ENCODE assay signal across 8 mouse cellular contexts in the genomic region with DNA sequence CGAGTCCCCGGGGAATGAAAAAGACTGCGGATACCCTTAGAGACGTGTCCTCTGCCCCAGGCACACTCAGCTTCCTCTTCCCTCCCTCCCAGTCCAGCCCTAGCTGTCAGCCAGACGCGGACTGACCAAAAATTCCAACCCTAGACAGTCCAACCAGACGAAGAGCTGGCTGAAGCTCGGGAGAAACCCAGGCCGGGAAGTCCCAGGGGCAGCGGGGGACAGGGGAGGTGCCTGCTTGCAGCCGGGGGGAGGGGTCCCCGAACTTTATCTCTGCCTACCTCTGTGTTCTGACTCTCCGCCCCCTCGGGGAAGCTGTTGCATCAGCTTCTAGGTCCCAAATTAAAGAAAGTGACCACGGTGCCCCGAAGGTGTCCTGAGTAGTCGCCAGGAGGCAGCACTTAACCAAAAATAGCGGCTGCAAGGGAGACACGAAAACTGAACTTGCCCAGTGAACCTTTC. TPM values are rescaled to one million over a fixed set of nuclear protein-coding genes. Genes with fewer than 3 reads are reported as not detected.
DNase-seq lines count a peak whose midpoint lies in the region; ATAC-seq and TF ChIP-seq lines count a peak whose summit lies in the region.

A gene (minus strand): TSS at position 158 of the 459 bp plus-strand sequence.

- H3K9me3 ChIP-seq in hindbrain, embryonic 13.5 days = no peaks in the 10 kb centered on the region
- no peaks in the 10 kb centered on the region for H3K9me3 ChIP-seq in lung, embryonic 15.5 days
- no peaks in the 10 kb centered on the region for H3K9me3 ChIP-seq in stomach, postnatal 0 days (ENCODE audit: control insufficient read depth, low read length)

- DNase-seq in kidney, adult 2 months = peak; percentile 57
- no peak for DNase-seq in kidney, adult 11 months
- DNase-seq in c-Kit-positive CD71-positive TER-119-positive erythroid progenitor cells, embryonic 14.5 days (ENCODE audit: low spot score) = peak; percentile 76
- peak; percentile 31 for DNase-seq in stomach, postnatal 0 days (ENCODE audit: low spot score)
- no peak for DNase-seq in right cerebral cortex, adult 2 months (ENCODE audit: low spot score in 2 of 2)
- no peak for DNase-seq in right cerebral cortex, postnatal 14 days

- no peak within 1 kb of the TSS for H3K4me3 ChIP-seq in kidney, adult 2 months (ENCODE audit: insufficient read depth, low read depth, low read length)
- H3K4me3 ChIP-seq in hindbrain, embryonic 13.5 days = 0 out of 2 replicates have a peak within 1 kb of the TSS, but pooled peaks have one; percentile 8
- 0 out of 2 replicates have a peak within 1 kb of the TSS, but pooled peaks have one; percentile 14 for H3K4me3 ChIP-seq in lung, embryonic 15.5 days
- H3K4me3 ChIP-seq in stomach, postnatal 0 days (ENCODE audit: low read depth, low read length) = no peak within 1 kb of the TSS

- no peaks in the 10 kb centered on the region for H3K27me3 ChIP-seq in kidney, adult 2 months (replicated peaks; ENCODE audit: control insufficient read depth, insufficient read depth, low read length)
- peaks cover 47% of the 10 kb centered on the region for H3K27me3 ChIP-seq in hindbrain, embryonic 13.5 days
- no peaks in the 10 kb centered on the region for H3K27me3 ChIP-seq in lung, embryonic 15.5 days
- H3K27me3 ChIP-seq in stomach, postnatal 0 days (ENCODE audit: control insufficient read depth, insufficient read depth, low read length) = no peaks in the 10 kb centered on the region

- peak; percentile 61 for TF ChIP-seq CTCF in kidney, adult 2 months (conservative IDR thresholded peaks at IDR 0.05; ENCODE audit: insufficient read depth, insufficient read length, low read depth, low read length)
- TF ChIP-seq CTCF in stomach, postnatal 0 days (IDR thresholded peaks at IDR 0.05; ENCODE audit: low read depth) = peak; percentile 59

- TF ChIP-seq EP300 in stomach, postnatal 0 days (optimal IDR thresholded peaks at IDR 0.05) = no peak

- H3K4me1 ChIP-seq in kidney, adult 2 months (ENCODE audit: control insufficient read depth, insufficient read depth, low read length) = peaks cover 9% of the 10 kb centered on the region; the same call in 1 of the 2 replicates
- peaks cover 12% of the 10 kb centered on the region for H3K4me1 ChIP-seq in hindbrain, embryonic 13.5 days (replicated peaks)
- H3K4me1 ChIP-seq in lung, embryonic 15.5 days = peaks cover 40% of the 10 kb centered on the region
- H3K4me1 ChIP-seq in stomach, postnatal 0 days (replicated peaks; ENCODE audit: control insufficient read depth, insufficient read depth) = peaks cover 8% of the 10 kb centered on the region

- H3K27ac ChIP-seq in kidney, adult 2 months (ENCODE audit: insufficient read depth, low read depth, low read length) = no peak within 1 kb of the TSS
- no peak within 1 kb of the TSS for H3K27ac ChIP-seq in hindbrain, embryonic 13.5 days
- peak within 1 kb of the TSS; percentile 32 for H3K27ac ChIP-seq in lung, embryonic 15.5 days
- no peak within 1 kb of the TSS for H3K27ac ChIP-seq in stomach, postnatal 0 days (replicated peaks)

- no peaks in the 10 kb centered on the region for H3K36me3 ChIP-seq in kidney, adult 2 months (ENCODE audit: control insufficient read depth, insufficient read depth, low read length)
- no peaks in the 10 kb centered on the region for H3K36me3 ChIP-seq in hindbrain, embryonic 13.5 days
- H3K36me3 ChIP-seq in lung, embryonic 15.5 days = no peaks in the 10 kb centered on the region
- no peaks in the 10 kb centered on the region for H3K36me3 ChIP-seq in stomach, postnatal 0 days (ENCODE audit: control insufficient read depth, insufficient read depth, low read length)

- TF ChIP-seq POLR2A in kidney, adult 2 months (IDR thresholded peaks at IDR 0.05; ENCODE audit: low read depth, low read length) = no peak

- H3K9ac ChIP-seq in hindbrain, embryonic 13.5 days = no peak within 1 kb of the TSS
- H3K9ac ChIP-seq in lung, embryonic 15.5 days = no peak within 1 kb of the TSS
- H3K9ac ChIP-seq in stomach, postnatal 0 days (ENCODE audit: low read length) = no peak within 1 kb of the TSS

- 24% methylated on average over 19 of the region's 19 CpGs for WGBS in kidney, adult 2 months
- WGBS in hindbrain, embryonic 13.5 days = 2% methylated on average over 19 of the region's 19 CpGs
- WGBS in lung, embryonic 15.5 days = 13% methylated on average over 19 of the region's 19 CpGs
- 22% methylated on average over 19 of the region's 19 CpGs for WGBS in stomach, postnatal 0 days

- H3K4me2 ChIP-seq in hindbrain, embryonic 13.5 days = peak within 1 kb of the TSS; percentile 18
- H3K4me2 ChIP-seq in lung, embryonic 15.5 days = peak within 1 kb of the TSS; percentile 37
- H3K4me2 ChIP-seq in stomach, postnatal 0 days (replicated peaks; ENCODE audit: low read depth) = no peak within 1 kb of the TSS

- ATAC-seq in hindbrain, embryonic 13.5 days (ENCODE audit: low FRiP score) = no peak
- peak; percentile 17; the same call in 1 of the 2 replicates for ATAC-seq in lung, embryonic 15.5 days (ENCODE audit: borderline replicate concordance, extremely low read depth, low FRiP score, low TSS enrichment)
- no peak for ATAC-seq in stomach, postnatal 0 days (ENCODE audit: low FRiP score, low TSS enrichment)

RNA-seq across cellular contexts. Expression of the gene that starts here (rescaled TPM):
- polyA plus RNA-seq in kidney, adult 2 months (2012; rRNA removed) = 454 and 464 TPM in 2 replicates
- polyA plus RNA-seq in hindbrain, embryonic 13.5 days (2015; fragmentation: Nextera tagmentation; extraction: Ambion mirVana) = 5.9 and 6.0 TPM in 2 replicates
- polyA plus RNA-seq in lung, embryonic 15.5 days (2015; fragmentation: Nextera tagmentation; extraction: Ambion mirVana) = 10.7 and 11.9 TPM in 2 replicates
- 9.3 and 9.5 TPM in 2 replicates for polyA plus RNA-seq in stomach, postnatal 0 days (2015; fragmentation: Nextera tagmentation; extraction: Ambion mirVana)

Comparison
In these comparisons a context has a peak if more than half of its experiments do, and no peak if none do; other contexts are left out.
1. RNA of the gene that starts here (polyA plus RNA-seq): 454 to 464 TPM in kidney, adult 2 months; 10.7 to 11.9 TPM in lung, embryonic 15.5 days, 9.3 to 9.5 TPM in stomach, postnatal 0 days and 5.9 to 6.0 TPM in hindbrain, embryonic 13.5 days; every median in the first group is over 10 times any median in the second.
2. DNase-seq: peak in kidney, adult 2 months (single experiment), c-Kit-positive CD71-positive TER-119-positive erythroid progenitor cells, embryonic 14.5 days (single experiment) and stomach, postnatal 0 days (single experiment); none in kidney, adult 11 months (single experiment), right cerebral cortex, adult 2 months (0 of 2) and right cerebral cortex, postnatal 14 days (single experiment).
3. H3K4me3 ChIP-seq: peak in hindbrain, embryonic 13.5 days (single experiment) and lung, embryonic 15.5 days (single experiment); none in kidney, adult 2 months (single experiment) and stomach, postnatal 0 days (single experiment).